Mouse (Mus musculus): ENCODE data around the gene Rtbdn.
A peak's percentile ranks its signal among the peaks of the same experiment; 100 is the strongest.

Gene Rtbdn

GRCm38 (mm10) chr8:84981644-84982498 is 35.1 kb downstream of the Rtbdn start:
- DNase-seq, result peak; percentile 84

DNA sequence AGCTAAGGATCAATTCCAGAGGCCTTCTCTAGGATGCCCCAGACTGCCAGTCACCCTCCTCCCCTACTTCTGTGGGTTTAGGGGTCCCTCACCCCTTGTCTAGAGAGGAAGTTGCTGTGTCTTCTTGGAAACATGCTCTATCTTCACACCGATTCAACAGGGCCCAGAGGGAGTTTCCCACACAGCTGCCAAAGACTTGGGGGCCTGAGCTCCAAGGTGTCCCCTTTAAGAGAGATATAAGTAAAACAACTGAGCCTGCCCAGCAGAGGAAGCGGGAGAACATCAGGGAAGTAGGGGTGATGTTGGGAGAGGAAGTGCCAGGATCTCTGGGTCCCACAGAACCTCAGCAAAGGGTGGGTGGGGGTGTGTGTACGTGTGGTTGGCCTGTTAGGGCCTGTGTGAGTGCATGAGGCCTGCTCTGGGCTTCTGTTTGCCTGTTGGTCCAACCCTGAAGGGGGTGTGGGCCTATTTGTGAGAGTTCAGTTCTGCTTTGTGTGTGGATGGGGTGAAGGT is 35.8 kb downstream of the Rtbdn start:
- DNase-seq, result peak; percentile 50

- peak; percentile 85 for DNase-seq
These were observed 37.7 kb downstream of the Rtbdn start for GRCm38 (mm10) chr8:84984294-84985048.

GRCm38 (mm10) chr8:84985049-84985683 is 38.4 kb downstream of the Rtbdn start:
- peak; percentile 63 for DNase-seq

DNA sequence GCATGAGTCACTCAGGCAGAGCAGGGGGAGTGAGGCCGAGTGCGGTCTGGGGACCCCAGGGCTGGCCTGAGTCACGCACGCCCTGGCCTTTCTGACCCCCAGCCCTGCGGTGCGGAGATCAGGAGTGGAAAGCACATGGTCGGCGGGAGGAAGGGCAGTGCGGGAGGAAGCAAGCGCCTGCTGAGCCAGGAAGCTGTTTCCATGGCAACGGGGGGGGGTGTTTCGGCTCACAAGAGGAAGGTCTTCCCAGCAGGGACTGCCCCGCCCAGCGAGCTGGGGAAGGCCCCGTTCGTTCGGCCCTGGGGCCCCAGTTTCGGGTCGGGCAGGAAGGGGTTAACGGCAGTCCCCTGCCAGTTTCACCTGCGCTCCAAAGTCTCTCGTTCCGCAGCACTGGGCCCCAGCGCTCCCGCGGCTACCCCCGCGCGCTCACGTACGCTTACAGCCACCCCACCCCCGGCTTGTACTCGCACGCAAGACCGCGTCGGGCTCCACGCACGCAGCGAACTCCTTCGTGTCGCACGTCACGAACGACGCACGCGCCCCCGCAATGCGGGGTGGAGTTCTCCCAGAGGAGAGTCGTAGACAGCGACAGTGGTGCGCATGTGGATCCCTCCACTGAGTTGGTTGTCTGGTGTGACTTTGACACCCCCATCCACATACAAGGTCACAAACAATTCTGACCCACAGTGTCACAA is 39.0 kb downstream of the Rtbdn start:
- DNase-seq, result peak; percentile 97

DNA sequence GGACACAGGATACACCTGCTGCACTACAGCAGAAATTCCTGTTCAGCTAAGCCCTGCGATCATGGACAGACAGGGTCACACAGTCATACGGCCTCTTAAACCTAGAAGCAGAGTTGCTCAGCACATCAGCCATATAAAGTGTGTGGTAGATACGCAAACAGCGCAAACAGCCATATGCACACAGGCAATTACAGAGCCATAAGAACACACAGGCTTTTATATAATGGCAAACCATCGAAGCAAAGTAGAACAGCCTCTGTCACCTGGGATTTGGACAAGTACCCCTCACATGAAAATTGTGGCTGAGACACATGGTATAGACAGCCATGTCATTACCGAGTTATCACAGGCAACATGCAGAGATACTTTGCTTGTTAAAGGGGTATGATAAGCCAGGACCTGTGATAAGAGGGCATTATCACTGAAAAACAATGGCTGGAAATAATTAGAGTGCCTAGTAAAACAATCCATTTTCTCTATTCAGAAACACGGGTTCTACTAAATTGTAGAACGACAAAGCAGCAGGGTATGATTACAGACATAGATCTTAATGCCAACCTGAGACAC is 39.7 kb downstream of the Rtbdn start:
- no peak for DNase-seq

DNA sequence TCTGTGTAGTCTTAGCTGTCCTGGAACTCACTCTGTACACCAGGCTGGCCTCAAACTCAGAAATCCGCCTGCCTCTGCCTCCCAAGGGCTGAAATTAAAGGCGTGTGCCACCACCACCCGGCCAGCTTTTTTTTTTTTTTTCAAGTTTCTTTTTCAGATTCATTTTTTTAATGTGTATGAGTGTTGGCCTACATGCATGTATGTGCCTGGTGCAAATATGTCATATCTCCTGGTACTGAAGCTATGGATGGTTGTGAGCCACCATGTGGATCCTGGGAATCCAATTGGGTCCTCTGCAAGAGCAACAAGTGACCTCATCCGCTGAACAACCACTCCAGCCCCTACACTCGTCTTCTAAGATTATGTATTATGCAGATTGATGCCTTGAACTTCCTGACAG is 40.6 kb downstream of the Rtbdn start:
- DNase-seq, result no peak

GRCm38 (mm10) chr8:84987903-84988302 is 41.1 kb downstream of the Rtbdn start:
- DNase-seq, result no peak

GRCm38 (mm10) chr8:84989311-84989731 is 42.5 kb downstream of the Rtbdn start:
- DNase-seq, result peak; percentile 78

GRCm38 (mm10) chr8:84989810-84990209 is 43.0 kb downstream of the Rtbdn start:
- DNase-seq, result peak; percentile 98

- DNase-seq, result peak; percentile 99
These were observed 43.6 kb downstream of the Rtbdn start, which contains the start of gene Hook2 for GRCm38 (mm10) chr8:84990349-84990748. TSS of gene Hook2 (plus strand) at chr8:84990603.

- peak; percentile 94 for DNase-seq
These were observed 44.0 kb downstream of the Rtbdn start for GRCm38 (mm10) chr8:84990836-84991235.

DNA sequence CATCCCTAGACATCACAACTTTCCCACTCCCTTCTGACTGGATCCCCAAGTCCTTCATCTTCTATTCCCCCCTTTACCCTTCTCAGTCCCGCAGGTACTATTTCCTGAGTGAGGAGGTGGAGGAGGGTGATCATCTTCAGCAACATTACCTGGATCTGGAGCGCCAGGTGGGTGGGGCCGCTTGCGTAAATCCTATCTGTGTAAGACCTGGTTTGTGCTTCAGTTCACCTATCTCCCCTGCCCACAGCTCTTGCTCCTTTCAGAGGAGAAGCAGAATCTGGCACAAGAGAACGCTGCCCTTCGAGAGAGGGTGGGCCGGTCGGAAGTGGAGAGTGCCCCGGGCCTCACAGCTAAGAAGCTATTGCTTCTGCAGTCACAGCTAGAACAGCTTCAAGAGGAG is 47.6 kb downstream of the Rtbdn start:
- DNase-seq, result no peak

DNA sequence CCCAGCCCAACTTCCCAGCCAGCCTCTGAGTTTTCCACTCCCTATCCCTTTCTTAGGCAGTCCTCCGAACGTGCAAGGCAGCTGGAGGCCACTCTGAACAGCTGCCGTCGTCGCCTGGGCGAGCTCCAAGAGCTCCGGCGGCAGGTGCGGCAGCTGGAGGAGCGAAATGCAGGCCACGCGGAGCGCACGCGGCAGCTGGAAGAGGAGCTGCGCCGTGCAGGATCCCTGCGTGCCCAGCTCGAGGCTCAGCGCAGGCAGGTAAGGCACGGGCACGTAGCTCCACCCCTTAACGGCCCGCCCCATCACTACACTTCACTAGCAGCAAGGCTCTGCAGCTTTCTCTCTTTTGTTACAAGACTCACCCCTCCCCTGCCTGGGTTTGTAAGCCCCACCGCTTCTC is 48.9 kb downstream of the Rtbdn start:
- no peak for DNase-seq

DNA sequence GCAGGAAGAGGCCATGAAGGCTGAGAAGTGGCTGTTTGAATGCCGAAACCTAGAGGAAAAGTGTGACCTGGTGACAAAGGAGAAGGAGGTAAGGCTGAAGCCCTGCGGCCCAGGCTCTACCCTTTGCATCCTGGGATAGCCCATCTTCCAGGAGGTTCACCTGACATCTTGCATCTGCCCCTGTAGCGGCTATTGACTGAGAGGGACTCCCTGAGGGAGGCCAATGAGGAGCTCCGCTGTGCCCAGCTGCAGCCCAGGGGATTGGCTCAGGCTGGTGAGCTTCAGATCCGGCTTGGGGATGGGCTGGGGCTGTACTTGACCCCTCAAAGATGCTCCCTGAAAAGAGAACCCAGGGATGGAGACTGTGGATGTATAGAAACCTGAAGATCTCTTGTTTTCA is 50.2 kb downstream of the Rtbdn start:
- no peak for DNase-seq

DNA sequence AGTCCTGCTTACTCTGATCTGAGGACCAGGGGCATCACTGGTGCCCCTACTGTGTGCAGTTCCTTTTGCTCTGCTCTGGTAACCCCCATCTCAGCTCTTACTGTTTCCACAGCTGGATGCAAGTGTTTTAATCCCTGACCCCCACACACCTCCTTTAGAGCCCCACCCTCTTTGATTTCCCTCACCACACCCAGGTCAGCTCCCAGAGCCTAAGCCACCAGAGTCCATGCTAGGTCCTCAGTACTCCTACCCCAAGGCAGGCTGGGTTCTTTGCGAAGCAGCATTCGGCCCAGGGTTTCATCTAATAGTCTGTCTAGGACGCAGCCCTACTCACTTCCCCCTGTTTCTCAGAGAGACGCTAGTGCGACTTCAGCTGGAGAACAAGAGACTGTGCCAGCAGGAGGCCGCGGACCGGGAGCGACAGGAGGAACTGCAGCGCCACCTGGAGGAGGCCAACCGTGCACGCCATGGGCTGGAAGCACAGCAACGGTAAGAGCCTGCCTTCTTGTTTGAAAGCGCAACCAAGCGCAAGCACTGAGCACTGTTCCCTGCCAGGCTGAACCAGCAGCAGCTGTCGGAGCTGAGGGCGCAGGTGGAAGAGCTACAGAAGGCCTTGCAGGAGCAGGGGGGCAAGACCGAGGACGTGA is 51.0 kb downstream of the Rtbdn start:
- DNase-seq, result peak; percentile 96
